Mouse (Mus musculus) heart, postnatal 0 days (tissue): ENCODE data around the gene Pxk.

ENCODE experiments used
- CTCF ChIP-seq: IDR thresholded peaks from 2 replicates; pipeline ENCODE4 v1.5.1; 2016; ENCODE audit warnings: antibody characterized with exemption, control low read depth, low read depth
- EP300 ChIP-seq: IDR thresholded peaks from 2 replicates; pipeline ENCODE4 v1.6.1; 2016; ENCODE audit warnings: antibody characterized with exemption, low read depth

- TF ChIP-seq CTCF (no peak), EP300 (peak; percentile 56; the same call in 1 of the 2 replicates)
These were observed 13.5 kb downstream of the Pxk start for GRCm38 (mm10) chr14:8111545-8111944.
